Mouse (Mus musculus) lung, adult 2 months (tissue): Measurements from ENCODE around the gene Bloc1s1.

Experiments used
- CTCF ChIP-seq: fragments of 200-500 bp; IDR thresholded peaks from 2 replicates; pipeline ENCODE4 v1.5.1; 2011; ENCODE audit warnings: mild to moderate bottlenecking, low read length, control low read depth; ENCODE audit not compliant: insufficient read depth
- POLR2A ChIP-seq: fragments of 200-500 bp; IDR thresholded peaks from 2 replicates; pipeline ENCODE4 v1.6.1; 2011; ENCODE audit warnings: low read depth, mild to moderate bottlenecking, control low read depth, low read length, borderline replicate concordance; ENCODE audit errors: extremely low read depth

DNA sequence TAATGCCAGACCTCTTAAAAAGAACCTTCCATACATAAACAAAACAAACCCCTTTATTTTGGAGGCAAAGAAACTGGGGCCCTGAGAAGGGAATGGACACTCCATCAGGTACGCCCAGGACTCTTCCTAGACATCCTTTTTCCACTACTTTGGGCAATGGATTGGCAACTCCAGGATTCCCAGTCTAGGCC is 1.1 kb downstream of the Bloc1s1 start, which contains the start of gene Rdh5:
- TF ChIP-seq POLR2A: no peak
- TF ChIP-seq CTCF: no peak
